Mouse (Mus musculus) thymus, adult 2 months (tissue): ENCODE results near the gene Acr.

ENCODE experiments used
- CTCF ChIP-seq: fragments of 200-500 bp; IDR thresholded peaks from 2 replicates; pipeline ENCODE4 v1.5.1; 2012; ENCODE audit warnings: mild to moderate bottlenecking, control low read depth, low read length, moderate library complexity, borderline replicate concordance; ENCODE audit not compliant: control insufficient read depth, poor library complexity, insufficient read depth; ENCODE audit errors: extremely low read depth
- POLR2A ChIP-seq: fragments of 200-500 bp; IDR thresholded peaks from 2 replicates; pipeline ENCODE4 v1.6.1; 2012; ENCODE audit warnings: mild to moderate bottlenecking, low read length, control low read depth, moderate library complexity; ENCODE audit not compliant: control insufficient read depth, poor library complexity, insufficient read depth; ENCODE audit errors: extremely low read depth

- TF ChIP-seq POLR2A (no peak), CTCF (no peak)
These were observed 21.0 kb downstream of the Acr start for GRCm38 (mm10) chr15:89589146-89589545.
